Mouse (Mus musculus) embryonic facial prominence, embryonic 15.5 days (tissue): ENCODE measurements around the gene Pigz. TPM values are rescaled to one million over a fixed set of nuclear protein-coding genes. Genes with fewer than 3 reads are reported as not detected.

ENCODE experiments used
- ATAC-seq: fragments of 200-750 bp; cut with Nextera tagmentation; 2 replicates; pipeline ENCODE4 v1.8.0; 2017; ENCODE audit warnings: low read depth, moderate TSS enrichment; ENCODE audit not compliant: insufficient number of reproducible peaks, low FRiP score, low TSS enrichment
- H3K27ac ChIP-seq: fragments of 300-500 bp; sonication (generic); replicated peaks from 2 replicates; pipeline ENCODE4 v1.5.1; 2015; ENCODE audit warnings: mild to moderate bottlenecking, inconsistent platforms
- H3K27me3 ChIP-seq: fragments of 300-500 bp; sonication (generic); 2 replicates; pipeline ENCODE4 v1.6.1; 2015; ENCODE audit warnings: inconsistent platforms
- H3K36me3 ChIP-seq: fragments of 300-500 bp; sonication (generic); 2 replicates; pipeline ENCODE4 v1.6.1; 2015; ENCODE audit warnings: mild to moderate bottlenecking, inconsistent platforms
- H3K4me1 ChIP-seq: fragments of 300-500 bp; sonication (generic); 2 replicates; pipeline ENCODE4 v1.6.1; 2015; ENCODE audit warnings: inconsistent platforms
- H3K4me2 ChIP-seq: fragments of 300-500 bp; sonication (generic); replicated peaks from 2 replicates; pipeline ENCODE4 v1.6.1; 2015; ENCODE audit warnings: mild to moderate bottlenecking, inconsistent platforms
- H3K4me3 ChIP-seq: fragments of 300-500 bp; sonication (generic); replicated peaks from 2 replicates; pipeline ENCODE4 v1.5.1; 2015; ENCODE audit warnings: mild to moderate bottlenecking, inconsistent platforms
- H3K9ac ChIP-seq: fragments of 300-500 bp; sonication (generic); 2 replicates; pipeline ENCODE4 v1.6.1; 2015; ENCODE audit warnings: inconsistent platforms
- H3K9me3 ChIP-seq: fragments of 300-500 bp; sonication (generic); replicated peaks from 2 replicates; pipeline ENCODE4 v1.6.1; 2016; ENCODE audit warnings: inconsistent platforms
- WGBS: fragments of 180-500 bp; shearing (Covaris S2); methylation state at CpG from one replicate; pipeline ENCODE4 v1.1.7; 2015; 5-methylcytosine and 5-hydroxymethylcytosine counted together
- polyA plus RNA-seq: library from polyadenylated mRNA; unstranded; fragments of >200 nt; fragmentation: Nextera tagmentation; extraction: Ambion mirVana; gene quantifications from 2 replicates; pipeline ENCODE4 v1.2.1, GENCODE M21; 2015

The Pigz gene
- polyA plus RNA-seq, 1 experiment from 2014 or later = 1.4 TPM

GRCm38 (mm10) chr16:31905891-31906825 is 27.5 kb upstream of the Pigz start:
- Histone ChIP-seq H3K9ac (no peak overlapping the region), H3K9me3 (no peaks in the 10 kb centered on the region), H3K27ac (no peak overlapping the region), H3K4me2 (peak overlapping the region; percentile 42), H3K36me3 (no peaks in the 10 kb centered on the region), H3K4me1 (peaks cover 15% of the 10 kb centered on the region; the same call in 1 of the 2 replicates), H3K27me3 (no peaks in the 10 kb centered on the region), H3K4me3 (no peak overlapping the region)
- no peak for ATAC-seq
- whole genome bisulfite sequencing = 29% methylated on average over 20 of the region's 20 CpGs

DNA sequence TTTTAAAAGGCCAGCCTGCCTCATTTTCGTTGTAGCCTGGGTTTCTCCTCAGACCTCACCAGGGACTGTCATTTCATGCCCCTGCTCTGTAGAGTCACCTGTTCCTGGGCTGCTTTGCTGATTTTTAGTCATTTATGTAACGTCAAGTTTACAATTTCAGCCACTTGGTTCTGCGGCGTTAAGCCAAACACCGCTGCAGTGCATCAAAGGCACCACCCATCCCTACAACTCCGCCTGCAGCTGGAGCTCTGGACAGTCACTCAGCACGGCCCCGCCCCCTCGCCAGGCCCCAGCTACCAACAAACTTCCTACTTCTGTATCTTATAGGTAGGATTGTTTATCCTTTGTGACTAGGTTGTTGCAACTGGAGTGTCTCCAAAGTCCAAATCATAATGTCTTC is 26.8 kb upstream of the Pigz start:
- Histone ChIP-seq H3K9me3 (no peaks in the 10 kb centered on the region), H3K4me2 (peak overlapping the region; percentile 42), H3K4me3 (peak overlapping the region; percentile 13; the same call in 1 of the 2 replicates), H3K27me3 (no peaks in the 10 kb centered on the region), H3K9ac (no peak overlapping the region), H3K4me1 (peaks cover 15% of the 10 kb centered on the region; the same call in 1 of the 2 replicates), H3K36me3 (no peaks in the 10 kb centered on the region), H3K27ac (no peak overlapping the region)
- no peak for ATAC-seq
- WGBS = 10% methylated on average over 9 of the region's 9 CpGs

DNA sequence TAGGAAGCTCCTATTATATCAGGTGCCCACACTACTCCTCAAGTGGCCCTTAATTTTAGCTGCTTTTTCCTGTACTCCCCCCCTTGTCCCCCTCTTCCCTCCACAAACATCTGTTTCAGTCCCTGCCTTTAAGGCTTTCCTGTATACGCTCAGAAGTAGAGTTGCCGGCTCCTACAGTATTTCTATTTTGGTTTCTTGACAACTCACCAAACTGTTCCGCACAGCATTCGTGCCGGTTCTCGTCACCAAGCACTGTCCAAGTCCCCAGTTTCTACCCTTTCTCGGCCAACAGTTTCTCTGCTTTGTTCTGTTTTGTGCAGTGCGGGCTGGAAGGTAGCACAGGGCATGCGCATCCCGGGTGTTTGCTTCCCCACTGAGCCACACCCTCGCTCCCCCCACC is 24.7 kb upstream of the Pigz start:
- Histone ChIP-seq H3K9me3 (no peaks in the 10 kb centered on the region), H3K27me3 (no peaks in the 10 kb centered on the region), H3K27ac (no peak overlapping the region), H3K4me2 (0 out of 2 replicates have a peak overlapping the region, but pooled peaks have one; percentile 4), H3K4me3 (no peak overlapping the region), H3K36me3 (no peaks in the 10 kb centered on the region), H3K9ac (no peak overlapping the region), H3K4me1 (peaks cover 15% of the 10 kb centered on the region; the same call in 1 of the 2 replicates)
- ATAC-seq = no peak
- WGBS = 56% methylated on average over 11 of the region's 11 CpGs

DNA sequence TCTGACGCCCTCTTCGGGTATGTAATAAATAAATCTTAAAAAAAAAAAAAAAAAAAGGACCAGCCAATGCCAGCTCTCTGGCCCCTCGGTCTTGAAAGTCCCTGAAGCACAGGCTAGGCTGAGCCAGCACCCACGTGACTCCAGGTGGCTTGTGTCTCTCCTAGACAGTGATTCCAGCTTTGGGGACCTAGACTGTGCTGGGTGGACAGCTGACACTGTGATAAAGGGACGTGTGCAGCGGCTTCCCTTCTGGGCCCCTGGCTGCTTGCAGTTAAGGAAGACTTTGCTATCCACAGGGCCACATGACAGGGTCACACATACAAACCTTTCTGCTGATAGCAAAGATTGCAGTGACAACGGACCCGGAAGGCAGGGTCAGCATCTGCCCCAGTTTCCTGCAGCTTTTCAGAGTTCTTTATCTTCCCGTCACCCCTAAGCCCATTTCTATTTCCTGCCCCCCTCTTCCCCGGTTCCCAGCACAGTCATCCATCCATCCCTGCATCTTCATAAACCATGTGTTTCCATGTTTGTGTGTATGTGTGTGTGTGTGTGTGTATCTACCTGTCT is 23.3 kb upstream of the Pigz start:
- no peak overlapping the region for H3K4me2 ChIP-seq
- no peak overlapping the region for H3K9ac ChIP-seq
- H3K4me3 ChIP-seq = no peak overlapping the region
- no peak for ATAC-seq
- H3K27ac ChIP-seq = no peak overlapping the region
- WGBS = 70% methylated on average over 10 of the region's 10 CpGs
- H3K27me3 ChIP-seq = no peaks in the 10 kb centered on the region
- H3K4me1 ChIP-seq = peaks cover 15% of the 10 kb centered on the region; the same call in 1 of the 2 replicates
- no peaks in the 10 kb centered on the region for H3K36me3 ChIP-seq
- H3K9me3 ChIP-seq = no peaks in the 10 kb centered on the region

DNA sequence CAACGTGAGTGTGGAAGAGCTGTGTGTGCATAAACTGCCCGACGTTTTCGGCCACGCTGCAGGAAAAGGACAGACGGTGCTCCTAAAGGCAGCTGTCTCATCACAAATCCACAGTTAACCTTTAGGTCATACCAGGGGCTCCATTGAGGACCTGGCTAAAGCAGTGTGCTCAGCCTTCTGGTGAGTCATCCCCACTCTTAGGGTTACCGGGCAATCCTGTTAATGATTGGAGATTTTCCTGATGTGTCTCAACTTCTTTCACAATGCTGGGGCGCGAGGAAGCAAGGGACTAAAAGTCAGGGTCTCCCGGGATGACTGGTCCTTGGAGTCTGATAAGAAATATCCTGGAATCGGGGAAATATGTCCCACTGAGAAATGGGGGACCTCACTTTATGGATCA is 15.9 kb upstream of the Pigz start:
- H3K9ac ChIP-seq = no peak overlapping the region
- no peaks in the 10 kb centered on the region for H3K27me3 ChIP-seq
- ATAC-seq = no peak
- H3K4me2 ChIP-seq = peak overlapping the region; percentile 20; the same call in 1 of the 2 replicates
- no peak overlapping the region for H3K4me3 ChIP-seq
- H3K9me3 ChIP-seq = no peaks in the 10 kb centered on the region
- no peaks in the 10 kb centered on the region for H3K4me1 ChIP-seq
- no peak overlapping the region for H3K27ac ChIP-seq
- H3K36me3 ChIP-seq = no peaks in the 10 kb centered on the region
- 77% methylated on average over 11 of the region's 11 CpGs for whole genome bisulfite sequencing

DNA sequence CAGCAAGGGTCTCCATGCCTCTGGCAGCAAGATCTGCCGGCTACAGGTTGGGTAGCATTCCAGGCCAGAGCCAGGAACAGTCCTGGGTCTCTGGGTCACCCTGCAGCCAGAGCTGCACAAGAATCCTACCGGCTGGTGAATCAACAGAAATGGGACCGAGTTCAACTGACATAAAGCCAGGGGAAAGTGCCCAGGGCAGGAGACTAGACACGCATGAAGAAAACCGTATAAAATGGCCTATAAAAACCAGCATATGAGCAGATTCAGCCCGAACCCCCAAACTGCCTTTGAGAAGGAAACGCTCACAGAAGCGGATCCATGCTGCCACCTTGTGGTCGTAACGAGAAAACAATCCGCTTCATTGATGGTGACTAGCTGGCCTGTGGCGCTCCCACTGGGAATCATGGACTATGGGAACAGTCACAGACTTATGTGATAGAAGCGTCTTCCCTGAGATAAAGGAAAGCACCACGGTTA is 15.4 kb upstream of the Pigz start:
- Histone ChIP-seq H3K36me3 (no peaks in the 10 kb centered on the region), H3K9me3 (no peaks in the 10 kb centered on the region), H3K9ac (no peak overlapping the region), H3K4me1 (no peaks in the 10 kb centered on the region), H3K4me3 (no peak overlapping the region), H3K27ac (no peak overlapping the region), H3K27me3 (no peaks in the 10 kb centered on the region), H3K4me2 (peak overlapping the region; percentile 20; the same call in 1 of the 2 replicates)
- 3% methylated on average over 14 of the region's 14 CpGs for WGBS
- ATAC-seq = no peak

DNA sequence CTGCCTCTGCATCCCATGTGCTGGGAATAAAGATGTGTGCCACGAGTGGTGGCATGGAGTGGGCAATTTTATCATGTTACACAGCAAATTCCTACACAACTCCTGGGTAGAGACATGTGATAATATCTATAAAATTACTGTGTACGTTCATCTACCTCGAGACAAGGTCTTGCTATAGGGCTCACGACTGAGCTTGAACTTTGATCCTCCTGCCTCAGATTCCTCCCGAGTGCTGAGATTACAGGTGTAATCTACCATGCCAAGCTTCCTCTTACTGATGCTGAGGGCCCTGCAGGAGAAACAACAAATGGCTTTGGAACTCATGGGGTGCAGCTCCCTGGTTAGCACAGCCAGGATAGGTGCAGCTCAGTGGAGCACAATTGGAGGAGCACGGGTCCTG is 9.3 kb upstream of the Pigz start:
- Histone ChIP-seq H3K9ac (no peak overlapping the region), H3K4me3 (no peak overlapping the region), H3K4me1 (no peaks in the 10 kb centered on the region), H3K27me3 (no peaks in the 10 kb centered on the region), H3K27ac (no peak overlapping the region), H3K4me2 (no peak overlapping the region), H3K9me3 (no peaks in the 10 kb centered on the region), H3K36me3 (no peaks in the 10 kb centered on the region)
- no peak for ATAC-seq
- 76% methylated on average over 6 of the region's 6 CpGs for WGBS

DNA sequence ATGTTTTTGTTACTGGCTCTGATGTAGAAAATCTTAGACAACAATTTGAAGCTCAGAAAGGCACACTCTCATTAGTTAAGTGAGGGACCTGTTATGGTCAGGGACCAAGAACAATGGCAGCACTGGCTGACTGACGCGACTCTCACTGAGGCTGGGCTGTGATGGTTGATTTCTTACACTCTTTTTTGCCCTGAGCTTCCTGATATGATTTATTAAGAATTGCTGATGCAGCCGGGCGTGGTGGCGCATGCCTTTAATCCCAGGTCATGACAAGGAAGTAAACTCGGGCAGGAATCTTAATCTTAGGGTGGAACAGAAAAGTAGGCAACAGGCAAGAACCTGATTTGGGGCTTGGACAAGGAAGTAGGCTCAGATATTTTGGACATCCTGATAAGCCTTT is 7.6 kb upstream of the Pigz start:
- Histone ChIP-seq H3K36me3 (no peaks in the 10 kb centered on the region), H3K9me3 (no peaks in the 10 kb centered on the region), H3K4me2 (no peak overlapping the region), H3K27ac (no peak overlapping the region), H3K4me3 (no peak overlapping the region), H3K4me1 (no peaks in the 10 kb centered on the region), H3K27me3 (no peaks in the 10 kb centered on the region), H3K9ac (no peak overlapping the region)
- 74% methylated on average over 6 of the region's 6 CpGs for WGBS
- ATAC-seq = no peak

GRCm38 (mm10) chr16:31926547-31927182 is 7.0 kb upstream of the Pigz start:
- no peak overlapping the region for H3K4me2 ChIP-seq
- H3K9me3 ChIP-seq = no peaks in the 10 kb centered on the region
- ATAC-seq = no peak
- H3K36me3 ChIP-seq = no peaks in the 10 kb centered on the region
- H3K27ac ChIP-seq = no peak overlapping the region
- H3K4me3 ChIP-seq = no peak overlapping the region
- 76% methylated on average over 13 of the region's 13 CpGs for WGBS
- H3K4me1 ChIP-seq = no peaks in the 10 kb centered on the region
- H3K27me3 ChIP-seq = no peaks in the 10 kb centered on the region
- no peak overlapping the region for H3K9ac ChIP-seq

- Histone ChIP-seq H3K36me3 (no peaks in the 10 kb centered on the region), H3K27me3 (no peaks in the 10 kb centered on the region), H3K9me3 (no peaks in the 10 kb centered on the region), H3K4me2 (no peak overlapping the region), H3K9ac (no peak overlapping the region), H3K27ac (no peak overlapping the region), H3K4me1 (no peaks in the 10 kb centered on the region), H3K4me3 (no peak overlapping the region)
- no peak for ATAC-seq
- 80% methylated on average over 5 of the region's 5 CpGs for WGBS
Measured at GRCm38 (mm10) chr16:31927412-31927811, 6.2 kb upstream of the Pigz start.

DNA sequence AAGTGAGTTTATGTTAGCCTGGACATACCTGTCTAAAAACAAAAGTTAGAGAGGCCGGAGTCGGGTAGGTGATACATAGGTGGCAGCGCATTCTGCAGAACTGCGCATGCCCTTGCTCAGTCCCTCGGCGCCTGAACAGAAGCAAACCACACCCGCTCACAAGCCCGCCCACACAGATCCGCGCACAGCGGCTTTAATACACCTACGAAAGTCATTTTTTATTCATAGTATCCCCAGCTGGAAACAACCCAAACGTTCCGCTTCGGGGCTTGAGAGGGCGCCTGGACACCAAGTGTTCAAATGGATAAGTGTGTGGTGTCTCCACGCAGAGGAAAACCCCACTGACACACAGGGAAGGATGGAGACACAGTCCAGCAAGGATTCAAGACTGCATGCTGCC is 2.3 kb upstream of the Pigz start:
- H3K9ac ChIP-seq = no peak overlapping the region
- 51% methylated on average over 17 of the region's 17 CpGs for WGBS
- H3K9me3 ChIP-seq = no peaks in the 10 kb centered on the region
- H3K4me1 ChIP-seq = peaks cover 26% of the 10 kb centered on the region
- H3K27me3 ChIP-seq = peaks cover 34% of the 10 kb centered on the region
- no peak for ATAC-seq
- H3K36me3 ChIP-seq = no peaks in the 10 kb centered on the region
- no peak overlapping the region for H3K27ac ChIP-seq
- no peak overlapping the region for H3K4me3 ChIP-seq
- no peak overlapping the region for H3K4me2 ChIP-seq
